Mouse (Mus musculus) lung, postnatal 0 days (tissue): ENCODE results near the gene Als2cr12.

ENCODE experiments used
- CTCF ChIP-seq: IDR thresholded peaks from 2 replicates; pipeline ENCODE4 v1.5.1; 2016; ENCODE audit warnings: antibody characterized with exemption, mild to moderate bottlenecking
- EP300 ChIP-seq: IDR thresholded peaks from 2 replicates; pipeline ENCODE4 v1.6.1; 2016; ENCODE audit warnings: antibody characterized with exemption, mild to moderate bottlenecking, control low read depth

- TF ChIP-seq CTCF (no peak), EP300 (no peak)
Measured at GRCm38 (mm10) chr1:58717589-58718270, 21.9 kb upstream of the Als2cr12 start.
